Mouse (Mus musculus): ENCODE measurements around the gene Lypla2.
A peak's percentile ranks its signal among the peaks of the same experiment; 100 is the strongest.

Lypla2 gene

GRCm38 (mm10) chr4:135949911-135950310, 22.5 kb downstream of the Lypla2 start:
- no peak for DNase-seq (ENCODE audit: low read depth, low spot score)

DNA sequence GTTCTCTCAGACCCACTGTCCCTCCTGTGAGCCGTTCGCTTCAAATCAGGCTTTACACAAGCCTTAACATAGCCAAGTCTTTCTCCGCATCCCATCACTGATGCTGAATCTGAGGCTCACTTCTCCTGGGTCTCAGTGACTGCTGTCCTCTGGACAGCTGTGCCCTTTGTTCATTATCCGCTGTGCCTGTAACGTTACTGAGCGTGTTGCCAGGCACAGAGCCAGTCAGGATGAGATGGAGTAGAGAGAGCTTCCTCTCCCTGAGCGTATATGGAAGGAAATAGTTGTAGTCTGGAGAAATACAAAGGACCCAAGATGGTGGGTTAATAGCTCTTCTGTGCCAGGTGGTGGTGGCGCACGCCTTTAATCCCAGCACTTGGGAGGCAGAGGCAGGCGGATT, 23.0 kb downstream of the Lypla2 start:
- no peak for DNase-seq (ENCODE audit: low read depth, low spot score)

GRCm38 (mm10) chr4:135948142-135948541, 24.3 kb downstream of the Lypla2 start:
- no peak for DNase-seq (ENCODE audit: low read depth, low spot score)

GRCm38 (mm10) chr4:135946659-135947301, 25.6 kb downstream of the Lypla2 start:
- DNase-seq (ENCODE audit: low read depth, low spot score): peak; percentile 32

DNA sequence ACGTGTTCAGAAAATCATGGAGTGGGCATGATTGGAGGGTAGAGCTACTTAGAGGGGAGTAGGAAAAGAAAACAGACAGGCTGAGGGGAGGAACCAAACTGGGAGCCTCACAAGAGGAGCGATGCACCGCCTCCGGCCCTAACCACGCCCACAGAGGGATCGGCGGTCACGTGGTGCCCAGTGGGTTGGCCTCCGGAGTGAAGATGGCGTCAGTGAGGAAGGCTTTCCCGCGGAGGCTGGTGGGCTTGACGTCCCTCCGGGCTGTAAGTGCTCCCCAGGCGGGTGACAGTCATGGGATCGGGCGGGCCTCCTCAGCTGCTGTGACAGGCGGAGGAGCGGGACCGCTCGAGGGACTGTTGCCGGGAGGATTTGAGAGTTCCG, 26.2 kb downstream of the Lypla2 start, which contains the start of gene Hmgcl:
Gene Hmgcl, plus strand, starts transcription at position 171 of the 381 bp plus-strand sequence.
- DNase-seq (ENCODE audit: low read depth, low spot score): peak; percentile 95

DNA sequence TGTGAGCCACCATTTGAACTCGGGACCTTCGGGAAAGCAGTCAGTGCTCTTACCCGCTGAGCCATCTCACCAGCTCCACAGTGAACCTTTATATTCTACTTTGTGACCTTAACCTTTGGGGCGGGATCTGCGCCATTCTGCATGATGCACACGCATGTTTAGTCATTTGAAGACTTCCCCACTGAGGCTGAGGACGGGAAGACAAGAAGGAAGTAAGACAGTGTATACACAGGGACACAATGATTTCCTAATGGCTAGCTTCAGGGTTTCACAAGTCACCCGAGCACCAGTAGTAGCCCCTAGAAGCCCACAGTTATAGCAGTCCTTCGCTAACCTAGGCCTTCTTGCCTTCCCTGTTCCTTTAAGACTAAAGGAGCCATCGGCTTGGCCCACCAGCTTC, 26.7 kb downstream of the Lypla2 start:
- DNase-seq (ENCODE audit: low read depth, low spot score): no peak

DNA sequence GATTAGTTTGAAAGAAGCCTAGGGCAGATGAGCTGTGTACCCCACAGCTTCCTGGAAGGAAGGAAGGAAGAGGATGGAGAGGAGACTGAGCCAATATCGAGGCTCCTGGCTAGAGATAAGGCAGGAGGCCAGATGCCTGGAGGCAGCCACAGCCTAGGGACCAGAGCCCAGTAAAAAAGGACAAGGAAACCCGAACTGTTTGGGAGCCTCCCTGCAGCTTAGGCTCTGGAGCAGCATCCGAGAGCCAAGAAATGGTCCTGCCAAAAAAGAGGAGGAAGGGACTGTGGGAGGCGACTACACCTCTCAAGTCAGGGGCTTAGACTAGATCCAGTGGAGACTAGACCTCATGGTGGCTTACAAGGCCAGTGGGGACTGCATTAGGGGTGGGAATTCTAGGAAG, 29.0 kb downstream of the Lypla2 start:
- DNase-seq (ENCODE audit: low read depth, low spot score): no peak

DNA sequence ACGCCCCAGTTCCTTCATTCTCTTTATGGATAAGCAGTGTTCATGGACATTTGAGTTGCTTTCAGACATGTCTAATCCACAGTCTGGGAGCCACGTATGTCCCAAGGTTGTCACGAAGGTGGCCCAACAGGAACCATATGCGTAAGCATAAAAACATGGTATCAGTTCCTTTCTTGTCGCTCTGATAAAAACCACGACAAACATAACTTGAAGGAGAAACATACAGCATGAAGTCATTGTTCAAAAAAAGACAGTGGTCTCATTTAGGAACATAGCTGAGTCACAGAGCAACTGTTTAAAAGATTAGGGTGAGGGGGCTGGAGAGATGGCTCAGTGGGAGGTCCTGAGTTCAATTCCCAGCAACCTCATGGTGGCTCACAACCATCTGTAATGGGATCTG, 30.2 kb downstream of the Lypla2 start:
- DNase-seq (ENCODE audit: low read depth, low spot score): no peak

- DNase-seq (ENCODE audit: low read depth, low spot score): peak; percentile 63
Observed at GRCm38 (mm10) chr4:135941026-135941425, 31.4 kb downstream of the Lypla2 start.

- DNase-seq (ENCODE audit: low read depth, low spot score): no peak
Observed at GRCm38 (mm10) chr4:135938858-135939257, 33.6 kb downstream of the Lypla2 start.

GRCm38 (mm10) chr4:135935502-135935901, 36.9 kb downstream of the Lypla2 start:
- DNase-seq (ENCODE audit: low read depth, low spot score): no peak

- no peak for DNase-seq (ENCODE audit: low read depth, low spot score)
Observed at GRCm38 (mm10) chr4:135934708-135935500, 37.5 kb downstream of the Lypla2 start.

DNA sequence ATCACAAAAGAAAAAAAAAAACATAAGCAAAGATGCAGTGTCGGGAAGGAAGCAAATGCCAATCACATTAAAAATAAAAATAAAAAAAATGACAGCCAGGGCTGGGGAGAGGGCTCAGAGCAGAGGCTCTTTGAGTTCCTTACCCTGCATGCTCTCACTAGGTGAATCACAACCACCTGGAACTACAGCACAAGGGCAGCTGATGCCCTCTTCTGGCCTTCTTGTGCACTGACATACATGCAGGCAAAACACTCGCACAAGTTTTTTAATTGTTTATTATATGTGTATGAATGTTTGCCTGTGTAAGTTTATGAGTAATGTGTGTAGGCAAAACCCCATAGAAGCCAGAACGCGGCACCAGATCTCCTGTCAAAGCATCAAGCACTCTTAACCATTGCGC, 40.6 kb downstream of the Lypla2 start:
- peak; percentile 76 for DNase-seq (ENCODE audit: low read depth, low spot score)

GRCm38 (mm10) chr4:135930239-135930638, 42.2 kb downstream of the Lypla2 start:
- DNase-seq (ENCODE audit: low read depth, low spot score): no peak

DNA sequence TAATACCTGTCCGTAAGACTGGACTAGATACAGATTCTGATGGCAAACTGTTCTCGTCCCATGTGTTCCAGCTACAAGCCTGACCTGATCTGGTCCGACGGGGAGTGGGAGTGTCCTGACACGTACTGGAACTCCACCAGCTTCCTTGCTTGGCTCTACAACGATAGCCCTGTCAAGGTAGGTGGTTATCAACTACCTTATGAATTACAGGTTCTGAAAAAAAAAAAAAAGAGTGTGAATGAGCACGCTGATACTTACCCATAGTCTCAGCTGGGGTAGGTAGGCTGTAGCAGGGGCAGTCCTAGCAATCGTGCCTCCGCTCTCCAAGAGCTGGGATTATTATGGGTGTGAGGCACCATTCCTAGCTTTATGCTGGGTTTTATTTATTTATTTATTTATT, 42.6 kb downstream of the Lypla2 start:
- DNase-seq (ENCODE audit: low read depth, low spot score): no peak

DNA sequence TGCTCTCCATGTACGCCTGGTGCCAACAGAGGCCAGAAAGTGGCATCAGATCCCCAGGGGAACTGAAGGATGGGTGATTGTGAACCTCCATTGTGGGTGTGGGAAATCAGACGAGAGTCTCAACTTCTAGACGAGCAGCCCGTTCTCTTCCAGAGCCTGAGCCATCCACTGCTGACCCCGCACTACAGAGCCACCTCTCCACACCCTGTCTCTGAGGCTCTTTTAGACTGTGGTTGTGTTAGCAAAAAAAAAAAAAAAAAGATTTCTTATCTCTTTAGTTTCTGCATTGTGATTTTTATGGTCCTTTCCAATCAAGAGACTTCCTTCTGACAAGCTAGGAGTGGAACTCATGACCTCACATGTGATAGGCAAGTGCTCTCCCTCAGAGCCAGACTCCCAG, 43.0 kb downstream of the Lypla2 start:
- DNase-seq (ENCODE audit: low read depth, low spot score): no peak

DNA sequence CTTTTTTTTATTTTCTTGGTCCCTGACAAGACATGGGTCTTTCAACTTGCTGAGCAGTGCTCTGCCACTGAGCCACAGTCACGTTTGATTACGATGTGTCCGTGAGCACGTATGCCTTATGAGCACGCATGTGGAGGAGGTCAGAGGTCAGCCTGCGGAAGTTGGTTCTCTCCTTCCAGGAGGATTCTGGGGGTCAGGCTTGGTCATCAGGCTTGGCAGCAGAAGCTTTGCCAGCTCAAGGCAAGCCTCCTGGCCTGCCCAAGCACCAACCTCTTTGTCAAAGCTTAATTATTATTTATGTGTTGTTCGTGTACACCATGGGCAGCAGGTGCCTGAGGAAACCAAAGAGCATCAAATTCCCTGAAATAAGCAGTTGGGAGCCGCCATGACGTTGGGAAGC, 44.0 kb downstream of the Lypla2 start:
- no peak for DNase-seq (ENCODE audit: low read depth, low spot score)

DNA sequence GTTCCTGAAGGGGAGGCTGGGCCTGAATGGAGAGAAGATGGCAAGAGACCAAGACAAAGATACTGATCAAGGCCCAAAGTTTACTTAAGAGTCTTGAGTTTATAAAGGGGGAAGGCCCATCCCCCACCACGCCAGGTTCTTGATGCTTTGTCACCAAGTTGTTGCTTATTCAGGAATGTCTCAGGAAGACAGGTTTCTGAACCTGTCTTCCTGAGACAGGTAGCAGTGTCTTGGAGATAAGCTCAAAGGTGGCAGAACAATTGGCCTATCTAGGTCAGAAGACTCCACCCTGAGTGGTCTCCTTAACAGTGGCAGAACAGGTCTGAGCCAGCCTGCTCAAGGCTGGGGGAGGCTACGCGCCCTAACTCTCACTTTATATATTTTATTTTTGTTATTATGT, 45.6 kb downstream of the Lypla2 start:
- no peak for DNase-seq (ENCODE audit: low read depth, low spot score)

DNA sequence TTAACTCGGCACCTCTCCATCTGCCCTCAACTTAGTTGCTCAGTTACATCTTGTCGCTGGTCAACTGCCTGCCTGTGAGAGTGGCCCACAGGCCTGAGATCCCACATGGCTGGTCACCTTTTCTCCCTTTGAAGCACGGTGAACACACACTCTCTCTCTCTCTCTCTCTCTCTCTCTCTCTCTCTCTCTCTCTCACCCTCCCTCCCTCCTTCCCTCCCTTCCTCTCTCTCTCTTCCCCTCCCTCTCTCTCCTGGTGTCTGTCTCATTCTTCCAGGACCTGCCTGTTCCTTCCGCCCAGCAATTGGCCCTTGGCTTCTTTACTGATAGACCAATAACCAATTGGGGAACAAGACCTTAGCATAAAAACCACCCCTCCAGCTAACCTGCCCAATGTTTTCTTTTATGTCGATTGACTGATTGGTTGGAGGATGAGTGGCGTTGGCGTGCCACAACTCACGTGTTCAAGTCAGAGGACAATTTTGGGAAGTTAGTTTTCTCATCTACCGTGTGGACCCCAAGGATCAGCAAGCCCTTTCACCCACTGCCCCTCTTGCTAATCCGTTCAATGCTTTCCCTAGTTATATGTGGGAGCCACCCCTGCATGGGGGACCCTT, 46.1 kb downstream of the Lypla2 start:
- DNase-seq (ENCODE audit: low read depth, low spot score): no peak

DNA sequence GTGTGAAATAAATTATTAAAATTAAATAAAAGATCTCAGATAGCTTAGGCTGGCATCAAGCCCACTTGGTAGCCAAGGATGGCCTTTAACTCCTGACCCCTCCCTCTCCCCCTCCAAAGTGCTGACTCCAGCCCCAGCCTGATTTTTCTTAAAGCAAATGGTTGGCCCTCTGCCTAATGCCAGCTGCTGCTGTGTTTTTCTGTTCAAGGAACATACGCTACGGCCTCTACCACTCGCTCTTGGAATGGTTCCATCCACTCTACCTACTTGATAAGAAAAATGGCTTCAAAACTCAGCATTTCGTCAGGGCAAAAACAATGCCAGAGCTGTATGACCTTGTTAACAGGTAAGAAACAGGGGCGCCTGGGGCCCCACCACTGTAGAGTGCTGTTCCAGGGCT, 47.1 kb downstream of the Lypla2 start:
- no peak for DNase-seq (ENCODE audit: low read depth, low spot score)

- DNase-seq (ENCODE audit: low read depth, low spot score): no peak
Observed at GRCm38 (mm10) chr4:135924418-135924817, 48.0 kb downstream of the Lypla2 start.

GRCm38 (mm10) chr4:135922190-135922589, 50.2 kb downstream of the Lypla2 start:
- no peak for DNase-seq (ENCODE audit: low read depth, low spot score)

All from CD4-positive, CD25-positive, alpha-beta regulatory T cell, adult 2 months (primary cell).